Mouse (Mus musculus) CH12.LX (cell line): Measurements from ENCODE around the gene Msi2. TPM values are rescaled to one million over a fixed set of nuclear protein-coding genes. Genes with fewer than 3 reads are reported as not detected.
A peak's percentile ranks its signal among the peaks of the same experiment; 100 is the strongest.

Experiments
- DNase-seq: peaks from one replicate; pipeline ENCODE4 v3.0.0-alpha.2; 2013; ENCODE audit errors: extremely low read depth
- H3K27ac ChIP-seq: 2 replicates; pipeline ENCODE4 v1.5.1; 2012; ENCODE audit warnings: low read depth, mild to moderate bottlenecking, control low read depth, moderate library complexity; ENCODE audit not compliant: insufficient read depth
- H3K27me3 ChIP-seq: replicated peaks from 2 replicates; pipeline ENCODE3; 2012; ENCODE audit warnings: inconsistent platforms
- H3K36me3 ChIP-seq, 2 experiments: replicated peaks in 1 of 2; 2 replicates each; pipeline versions ENCODE3 to v1.6.1; 2012; ENCODE audit warnings: inconsistent platforms in 1 of 2, low read length in 1 of 2, mild to moderate bottlenecking in 1 of 2, mixed read lengths in 1 of 2, moderate library complexity in 1 of 2; ENCODE audit not compliant: control insufficient read depth in 1 of 2, insufficient read depth in 1 of 2
- H3K4me1 ChIP-seq, 2 experiments: 2 replicates each; pipeline ENCODE4 v1.6.1; 2012; ENCODE audit warnings: inconsistent platforms in 1 of 2, moderate library complexity in 1 of 2; ENCODE audit not compliant: insufficient read depth in 2 of 2, control insufficient read depth in 1 of 2
- H3K4me2 ChIP-seq: 2 replicates; pipeline ENCODE4 v1.6.1; 2012; ENCODE audit warnings: low read depth, mild to moderate bottlenecking, control low read depth; ENCODE audit not compliant: poor library complexity, insufficient read depth, severe bottlenecking
- H3K4me3 ChIP-seq, 3 experiments: fragments of 150-350 bp in 1 of 3; sonication (generic) in 1 of 3; replicated peaks in 1 of 3; 2 replicates each; pipeline versions ENCODE3 to v1.5.1; 2011 to 2012; ENCODE audit warnings: low read depth in 2 of 3, low read length in 2 of 3, mild to moderate bottlenecking in 2 of 3, moderate library complexity in 2 of 3, control low read depth in 1 of 3, improper control_type of control experiment in 1 of 3, inconsistent platforms in 1 of 3, mixed read lengths in 1 of 3; ENCODE audit not compliant: poor library complexity in 1 of 3
- H3K79me2 ChIP-seq: replicated peaks from 2 replicates; pipeline ENCODE4 v1.6.1; 2012; ENCODE audit warnings: mild to moderate bottlenecking, moderate library complexity; ENCODE audit not compliant: control insufficient read depth, poor library complexity, insufficient read depth, severe bottlenecking; ENCODE audit errors: extremely low read depth
- H3K9ac ChIP-seq: 2 replicates; pipeline ENCODE4 v1.6.1; 2012; ENCODE audit warnings: low read depth, mild to moderate bottlenecking, control low read depth, moderate library complexity; ENCODE audit not compliant: insufficient read depth
- H3K9me3 ChIP-seq: replicated peaks from 2 replicates; pipeline ENCODE3; 2012; ENCODE audit warnings: low read length, inconsistent platforms, mixed read lengths
- BHLHE40 ChIP-seq: IDR thresholded peaks from 2 replicates; pipeline ENCODE4 v1.6.1; 2011; ENCODE audit warnings: mild to moderate bottlenecking, low read depth, low read length, improper control_type of control experiment
- CHD1 ChIP-seq: IDR thresholded peaks from 2 replicates; pipeline ENCODE4 v1.6.1; 2012; ENCODE audit warnings: low read depth, low read length, improper control_type of control experiment, inconsistent platforms
- CTCF ChIP-seq, 2 experiments: IDR thresholded peaks in 1 of 2; conservative IDR thresholded peaks in 1 of 2; 2 replicates each; pipeline ENCODE4 v1.5.1; 2011 to 2012; ENCODE audit warnings: low read depth in 2 of 2, low read length in 2 of 2, improper control_type of control experiment in 1 of 2, inconsistent platforms in 1 of 2, mild to moderate bottlenecking in 1 of 2, moderate library complexity in 1 of 2
- E2F4 ChIP-seq: IDR thresholded peaks from 2 replicates; pipeline ENCODE4 v1.6.1; 2011; ENCODE audit warnings: low read depth, low read length, improper control_type of control experiment; ENCODE audit not compliant: insufficient replicate concordance
- EP300 ChIP-seq: IDR thresholded peaks from 2 replicates; pipeline ENCODE4 v1.6.1; 2011; ENCODE audit warnings: low read length, improper control_type of control experiment
- ETS1 ChIP-seq: conservative IDR thresholded peaks from 2 replicates; pipeline ENCODE4 v1.6.1; 2012; ENCODE audit warnings: low read depth, mild to moderate bottlenecking, inconsistent platforms, low read length, improper control_type of control experiment, moderate library complexity
- HCFC1 ChIP-seq: IDR thresholded peaks from 2 replicates; pipeline ENCODE4 v1.6.1; 2012; ENCODE audit warnings: low read depth, mild to moderate bottlenecking, inconsistent platforms, low read length, improper control_type of control experiment
- MXI1 ChIP-seq: IDR thresholded peaks from 2 replicates; pipeline ENCODE4 v1.6.1; 2011; ENCODE audit warnings: mild to moderate bottlenecking, low read depth, low read length, improper control_type of control experiment
- NELFE ChIP-seq: IDR thresholded peaks from 2 replicates; pipeline ENCODE4 v1.6.1; 2011; ENCODE audit warnings: low read depth, low read length, improper control_type of control experiment
- NRF1 ChIP-seq: IDR thresholded peaks from 2 replicates; pipeline ENCODE4 v1.6.1; 2014; ENCODE audit warnings: low read depth, mild to moderate bottlenecking, inconsistent platforms, low read length, improper control_type of control experiment, moderate library complexity
- POLR2AphosphoS2 ChIP-seq: IDR thresholded peaks from 2 replicates; pipeline ENCODE4 v1.6.1; 2011; ENCODE audit warnings: low read depth, low read length, improper control_type of control experiment
- RAD21 ChIP-seq: IDR thresholded peaks from 2 replicates; pipeline ENCODE4 v1.6.1; 2011; ENCODE audit warnings: low read depth, mild to moderate bottlenecking, low read length, improper control_type of control experiment, moderate library complexity
- SMC3 ChIP-seq: IDR thresholded peaks from 2 replicates; pipeline ENCODE4 v1.6.1; 2011; ENCODE audit warnings: low read depth, low read length, improper control_type of control experiment
- TBP ChIP-seq: conservative IDR thresholded peaks from 2 replicates; pipeline ENCODE4 v1.6.1; 2011; ENCODE audit warnings: low read depth, low read length, improper control_type of control experiment
- TCF12 ChIP-seq: IDR thresholded peaks from 2 replicates; pipeline ENCODE4 v1.6.1; 2014; ENCODE audit warnings: low read depth, mild to moderate bottlenecking, inconsistent platforms, low read length, improper control_type of control experiment
- UBTF ChIP-seq: IDR thresholded peaks from 2 replicates; pipeline ENCODE4 v1.6.1; 2012; ENCODE audit warnings: low read depth, mild to moderate bottlenecking, inconsistent platforms, low read length, improper control_type of control experiment, moderate library complexity
- USF1 ChIP-seq: IDR thresholded peaks from 2 replicates; pipeline ENCODE4 v1.6.1; 2014; ENCODE audit warnings: low read depth, mild to moderate bottlenecking, inconsistent platforms, low read length, improper control_type of control experiment
- ZC3H11A ChIP-seq: IDR thresholded peaks from 2 replicates; pipeline ENCODE4 v1.6.1; 2012; ENCODE audit warnings: low read depth, mild to moderate bottlenecking, inconsistent platforms, low read length, improper control_type of control experiment
- ZMIZ1 ChIP-seq: IDR thresholded peaks from 2 replicates; pipeline ENCODE4 v1.6.1; 2012; ENCODE audit warnings: low read depth, mild to moderate bottlenecking, inconsistent platforms, low read length, improper control_type of control experiment
- ZNF384 ChIP-seq: IDR thresholded peaks from 2 replicates; pipeline ENCODE4 v1.6.1; 2012; ENCODE audit warnings: low read depth, low read length, improper control_type of control experiment, inconsistent platforms
- dilution Hi-C: fragments of 300-500 bp; cut with MboI; formaldehyde crosslinking; loops from 2 replicates; pipeline ENCODE4 v1.14.3; 2020; ENCODE audit warnings: low sequenced_read_pairs; ENCODE audit not compliant: extremely low pct_unique_long_range_greater_than_20kb, extremely low pct_ligation_motif_present
- in situ Hi-C: fragments of 300-500 bp; cut with MboI; formaldehyde crosslinking; loops from 3 replicates; pipeline ENCODE4 v1.14.3; 2019; ENCODE audit warnings: low sequenced_read_pairs, low pct_ligation_motif_present, low pct_unique_long_range_greater_than_20kb, mixed read lengths
- polyA plus RNA-seq: library from polyadenylated mRNA; unstranded; fragments of >175 nt; gene quantifications from 2 replicates; pipeline ENCODE4 v1.2.1, GENCODE M21; 2012; ENCODE audit warnings: low read depth; ENCODE audit not compliant: insufficient read length
- total RNA-seq, 2 experiments: library from RNA; depleted of rRNA; stranded (reverse); fragments of 300-350 nt in 1 of 2; fragments of >200 nt in 1 of 2; gene quantifications; 2 replicates each; pipeline ENCODE4 v1.2.3; 2012 to 2014

Msi2 gene
- total and polyA plus RNA-seq, 3 experiments, result 40.3 to 73.1 (median 52.6) TPM

GRCm38 (mm10) chr11:88622496-88622895 lies 95.8 kb downstream of the Msi2 start:
- Histone ChIP-seq H3K27me3 (no peaks in the 10 kb centered on the region), H3K4me2 (no peak overlapping the region), H3K4me1 (peaks cover 23 to 85% of the 10 kb centered on the region in 2 experiments), H3K4me3 (no peak overlapping the region), H3K27ac (no peak overlapping the region), H3K79me2 (peaks cover 35% of the 10 kb centered on the region), H3K9ac (no peak overlapping the region), H3K9me3 (no peaks in the 10 kb centered on the region)
- DNase-seq, result no peak
- TF ChIP-seq E2F4 (no peak), ZMIZ1 (0 out of 2 replicates have a peak, but pooled peaks have one; percentile 33)
- TF ChIP-seq, all 38 proteins: peak for 1
- in situ Hi-C loops, result loop anchor here (10.0 kb wide), 1 partner anchor 62 kb away; no protein-coding TSS in a partner anchor
- dilution Hi-C loops, result no loop called here
- H3K36me3 ChIP-seq, result peaks cover 5 to 53% of the 10 kb centered on the region in 2 experiments

DNA sequence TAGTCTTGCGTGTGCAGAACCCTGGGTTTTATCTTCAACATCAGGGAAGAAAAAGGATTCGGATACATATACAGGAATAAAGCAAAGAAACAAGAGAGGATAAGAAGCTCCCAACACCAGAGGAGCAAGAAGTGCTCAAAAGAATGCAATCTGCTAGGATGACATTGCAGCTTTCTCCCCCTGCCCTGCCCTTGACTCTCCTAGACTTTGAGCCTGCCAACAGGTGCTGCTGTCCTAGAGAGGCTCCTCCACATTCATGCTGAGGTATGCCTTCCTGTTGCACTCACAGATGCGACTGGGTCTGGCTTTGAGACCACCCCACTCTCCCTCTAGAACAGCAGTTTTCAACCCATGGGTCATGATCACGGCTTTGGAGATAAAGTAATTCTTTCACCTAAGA lies 96.5 kb downstream of the Msi2 start:
- no peaks in the 10 kb centered on the region for H3K27me3 ChIP-seq
- H3K36me3 ChIP-seq, result peaks cover 5 to 52% of the 10 kb centered on the region in 2 experiments
- no peaks in the 10 kb centered on the region for H3K9me3 ChIP-seq
- dilution Hi-C loops, result no loop called here
- in situ Hi-C loops, result loop anchor here (10.0 kb wide), 1 partner anchor 63 kb away; no protein-coding TSS in a partner anchor
- H3K4me3 ChIP-seq, result no peak overlapping the region
- no peak for DNase-seq
- peaks cover 37% of the 10 kb centered on the region for H3K79me2 ChIP-seq
- H3K9ac ChIP-seq, result peak overlapping the region; percentile 36; the same call in 1 of the 2 replicates
- H3K4me1 ChIP-seq, result peaks cover 21 to 85% of the 10 kb centered on the region in 2 experiments
- TF ChIP-seq HCFC1 (no peak), RAD21 (no peak), NRF1 (no peak), SMC3 (no peak), BHLHE40 (no peak), EP300 (no peak), POLR2AphosphoS2 (no peak), TCF12 (no peak), UBTF (no peak), NELFE (no peak), CHD1 (no peak), TBP (no peak), USF1 (no peak), ETS1 (no peak), CTCF (conservative IDR thresholded peaks at IDR 0.05 in 1 of 2, IDR thresholded peaks at IDR 0.05 in 1 of 2; ENCODE audit: low read depth in 2 of 2, low read length in 2 of 2) (no peak), ZNF384 (no peak), ZC3H11A (no peak), ZMIZ1 (no peak), MXI1 (no peak)
- TF ChIP-seq, all 38 proteins: peak for 0
- H3K27ac ChIP-seq, result peak overlapping the region; percentile 48
- no peak overlapping the region for H3K4me2 ChIP-seq
